Mouse (Mus musculus): ENCODE data around the gene Vav3.

GRCm38 (mm10) chr3:109341071-109341480 is 623 bp downstream of the Vav3 start:
- no peak for TF ChIP-seq CTCF (IDR thresholded peaks at IDR 0.05; ENCODE audit: control insufficient read depth, insufficient read depth, insufficient read length)
- TF ChIP-seq MYOD1 (IDR thresholded peaks at IDR 0.05; ENCODE audit: control insufficient read depth, insufficient read length, low read depth): no peak
- TF ChIP-seq CEBPB (IDR thresholded peaks at IDR 0.05; ENCODE audit: low read depth): no peak
- TF ChIP-seq USF1 (IDR thresholded peaks at IDR 0.05; ENCODE audit: low read depth): no peak
- no peak for TF ChIP-seq MYOG (IDR thresholded peaks at IDR 0.05; ENCODE audit: control insufficient read depth, extremely low read depth, insufficient read length)

All from C2C12 (cell line).